ENCODE assay signal across 26 mouse cellular contexts in genomic region chr3:87383308-87383707, GRCm38 (mm10). TPM values are rescaled to one million over a fixed set of nuclear protein-coding genes. Genes with fewer than 3 reads are reported as not detected.
A peak's percentile ranks its signal among the peaks of the same experiment; 100 is the strongest.
DNase-seq lines count a peak whose midpoint lies in the region; ATAC-seq lines count a peak whose summit lies in the region.
"Had no signal": no experiment of that assay in that cellular context is flagged by ENCODE, and none has a peak within 500 bp of the region (broad histone marks: within the 10 kb centered on the region; RNA-seq: fewer than 3 reads in every experiment).

No protein-coding gene starts in this region.

- intact Hi-C loops in heart, postnatal 25 days (cut with DNase I): no loop called here
- intact Hi-C loops in gastrocnemius, postnatal 14 days (cut with DNase I; ENCODE audit: low total_unique reads): no loop called here

- DNase-seq in heart, adult 11 months: peak; percentile 22
- DNase-seq in heart, postnatal 25 days (ENCODE audit: low spot score): no peak
- no peak for DNase-seq in gastrocnemius, postnatal 14 days
- no peak for DNase-seq in adrenal gland, postnatal 36 days
- DNase-seq in frontal cortex, postnatal 14 days (ENCODE audit: low spot score in 2 of 2): no peak
- DNase-seq: adrenal gland, adult 2 months; adrenal gland, postnatal 10 days; adrenal gland, postnatal 25 days; B cell, adult 2 months; cerebellum, adult 11-12 months; cerebellum, adult 2 months; cerebellum, adult 9-10 months; cerebellum, postnatal 25 days; forebrain, postnatal 0 days had no signal

- peak; percentile 69 for ATAC-seq in CD4-positive, CD25-positive, alpha-beta regulatory T cell, adult 4 months
- peak; percentile 68 for ATAC-seq in activated CD4-positive, CD25-positive, alpha-beta regulatory T cell, adult 4 months
- peak; percentile 54 for ATAC-seq in inflammation-experienced regulatory T-cells, adult 6 months
- ATAC-seq: forebrain, embryonic 13.5 days; forebrain, embryonic 15.5 days; forebrain, postnatal 0 days; Patski had no signal

RNA-seq across cellular contexts. Expression of gene Fcrl1, which starts 7.1 kb away (rescaled TPM):
- total RNA-seq in heart, postnatal 25 days (2021): under 1 TPM; 0.42 to 0.87 TPM
- 10 to 100 TPM; 46.0 to 62.3 TPM for polyA plus RNA-seq in CD4-positive, CD25-positive, alpha-beta regulatory T cell, adult 4 months (2017; shearing (Covaris generic))
- polyA plus RNA-seq in activated CD4-positive, CD25-positive, alpha-beta regulatory T cell, adult 4 months (2017; shearing (Covaris generic)): 10 to 100 TPM; 23.6 to 38.1 TPM
- polyA plus RNA-seq in inflammation-experienced regulatory T-cells, adult 6 months (2017; shearing (Covaris generic)): 10 to 100 TPM; 19.6 to 37.1 (median 30.9) TPM
- total RNA-seq in gastrocnemius, postnatal 14 days (2021): not detected
- total RNA-seq in adrenal gland, postnatal 36 days (2021): under 1 TPM; 0.40 to 0.43 TPM
- total RNA-seq: adrenal gland, adult 2 months; forebrain, postnatal 0 days had no signal
- polyA plus RNA-seq: embryonic facial prominence, embryonic 10.5 days; forebrain, embryonic 11.5 days; forebrain, embryonic 13.5 days; forebrain, embryonic 15.5 days; G1E had no signal

RNA-seq across cellular contexts. Expression of gene Cd5l, which starts 25.6 kb away (rescaled TPM):
- total RNA-seq in heart, postnatal 25 days (2021): under 1 TPM; 0.59 to 0.73 TPM
- 1 to 10 TPM in 1 of 2 experiments, under 1 TPM in 1; 0.31 to 1.2 TPM for polyA plus RNA-seq in CD4-positive, CD25-positive, alpha-beta regulatory T cell, adult 4 months (2017; shearing (Covaris generic))
- polyA plus RNA-seq in activated CD4-positive, CD25-positive, alpha-beta regulatory T cell, adult 4 months (2017; shearing (Covaris generic)): under 1 TPM; 0.46 to 0.49 TPM
- under 1 TPM in 2 of 3 experiments, not detected in 1; 0.16 to 0.58 TPM for polyA plus RNA-seq in inflammation-experienced regulatory T-cells, adult 6 months (2017; shearing (Covaris generic))
- not detected for total RNA-seq in gastrocnemius, postnatal 14 days (2021)
- 1 to 10 TPM in 1 of 2 experiments, under 1 TPM in 1; 0.49 to 1.1 TPM for total RNA-seq in adrenal gland, postnatal 36 days (2021)
- total RNA-seq: forebrain, postnatal 0 days had no signal
- polyA plus RNA-seq: cortical plate, adult 2 months; embryonic facial prominence, embryonic 10.5 days; forebrain, embryonic 11.5 days; forebrain, embryonic 13.5 days; forebrain, postnatal 0 days; G1E; Patski had no signal

RNA-seq across cellular contexts. Expression of gene Fcrl5, which starts 52.3 kb away (rescaled TPM):
- not detected for total RNA-seq in heart, postnatal 25 days (2021)
- not detected for polyA plus RNA-seq in CD4-positive, CD25-positive, alpha-beta regulatory T cell, adult 4 months (2017; shearing (Covaris generic))
- polyA plus RNA-seq in activated CD4-positive, CD25-positive, alpha-beta regulatory T cell, adult 4 months (2017; shearing (Covaris generic)): not detected
- under 1 TPM; 0.31 to 0.51 (median 0.39) TPM for polyA plus RNA-seq in inflammation-experienced regulatory T-cells, adult 6 months (2017; shearing (Covaris generic))
- total RNA-seq in gastrocnemius, postnatal 14 days (2021): not detected
- not detected for total RNA-seq in adrenal gland, postnatal 36 days (2021)
- total RNA-seq: adrenal gland, adult 2 months; adrenal gland, postnatal 10 days; adrenal gland, postnatal 25 days; forebrain, postnatal 0 days had no signal
- polyA plus RNA-seq: adrenal gland, adult 2 months; cerebellum, adult 2 months; cortical plate, adult 2 months; embryonic facial prominence, embryonic 10.5 days; embryonic facial prominence, embryonic 12.5 days; embryonic facial prominence, embryonic 14.5 days; forebrain, embryonic 11.5 days; forebrain, embryonic 13.5 days; forebrain, embryonic 15.5 days; forebrain, postnatal 0 days; G1E; Patski had no signal
